Mouse (Mus musculus) E14TG2a.4 (cell line): ENCODE data around the gene Ergic1.

Source experiments
- CTCF ChIP-seq: conservative IDR thresholded peaks from 2 replicates; pipeline ENCODE4 v1.5.1; 2014; ENCODE audit warnings: low read length
- NANOG ChIP-seq: IDR thresholded peaks from 2 replicates; pipeline ENCODE4 v1.6.1; 2014; ENCODE audit warnings: borderline replicate concordance, low read length, mixed read lengths
- POU5F1 ChIP-seq: IDR thresholded peaks from 2 replicates; pipeline ENCODE4 v1.6.1; 2014; ENCODE audit warnings: low read length, borderline replicate concordance

- TF ChIP-seq CTCF (no peak), POU5F1 (no peak), NANOG (no peak)
Measured at GRCm38 (mm10) chr17:26694171-26694570, 132.9 kb downstream of the Ergic1 start.
